Mouse (Mus musculus) limb, embryonic 15.5 days (tissue): ENCODE results near the gene H1f0. TPM values are rescaled to one million over a fixed set of nuclear protein-coding genes. Genes with fewer than 3 reads are reported as not detected.

ENCODE experiments used
- ATAC-seq: fragments of 200-750 bp; cut with Nextera tagmentation; 2 replicates; pipeline ENCODE4 v1.8.0; 2017; ENCODE audit warnings: low read depth, moderate TSS enrichment; ENCODE audit not compliant: insufficient number of reproducible peaks, low FRiP score, low TSS enrichment
- H3K27ac ChIP-seq: fragments of 300-500 bp; sonication (generic); 2 replicates; pipeline ENCODE4 v1.5.1; 2015; ENCODE audit warnings: moderate library complexity, mild to moderate bottlenecking, inconsistent platforms
- H3K27me3 ChIP-seq: fragments of 300-500 bp; sonication (generic); 2 replicates; pipeline ENCODE4 v1.6.1; 2015; ENCODE audit warnings: inconsistent platforms
- H3K36me3 ChIP-seq: fragments of 300-500 bp; sonication (generic); 2 replicates; pipeline ENCODE4 v1.6.1; 2015; ENCODE audit warnings: inconsistent platforms
- H3K4me1 ChIP-seq: fragments of 300-500 bp; sonication (generic); 2 replicates; pipeline ENCODE4 v1.6.1; 2015; ENCODE audit warnings: inconsistent platforms
- H3K4me2 ChIP-seq: fragments of 300-500 bp; sonication (generic); 2 replicates; pipeline ENCODE4 v1.6.1; 2015; ENCODE audit warnings: mild to moderate bottlenecking, inconsistent platforms
- H3K4me3 ChIP-seq: fragments of 300-500 bp; sonication (generic); 2 replicates; pipeline ENCODE4 v1.5.1; 2015; ENCODE audit warnings: mild to moderate bottlenecking, inconsistent platforms
- H3K9ac ChIP-seq: fragments of 300-500 bp; sonication (generic); 2 replicates; pipeline ENCODE4 v1.6.1; 2015; ENCODE audit warnings: inconsistent platforms
- H3K9me3 ChIP-seq: fragments of 300-500 bp; sonication (generic); 2 replicates; pipeline ENCODE4 v1.6.1; 2016; ENCODE audit warnings: inconsistent platforms
- WGBS: fragments of 180-500 bp; shearing (Covaris S2); methylation state at CpG from one replicate; pipeline ENCODE4 v1.1.7; 2015; 5-methylcytosine and 5-hydroxymethylcytosine counted together
- microRNA-seq: library from miRNA; unstranded; fragments of <30 nt; microRNA quantifications from one replicate; pipeline ENCODE4, GENCODE M21; 2016
- polyA plus RNA-seq: library from polyadenylated mRNA; unstranded; fragments of >200 nt; fragmentation: Nextera tagmentation; extraction: Ambion mirVana; gene quantifications from 2 replicates; pipeline ENCODE4 v1.2.1, GENCODE M21; 2015

The H1f0 gene
- polyA plus RNA-seq, 1 experiment from 2014 or later = 628 TPM

DNA sequence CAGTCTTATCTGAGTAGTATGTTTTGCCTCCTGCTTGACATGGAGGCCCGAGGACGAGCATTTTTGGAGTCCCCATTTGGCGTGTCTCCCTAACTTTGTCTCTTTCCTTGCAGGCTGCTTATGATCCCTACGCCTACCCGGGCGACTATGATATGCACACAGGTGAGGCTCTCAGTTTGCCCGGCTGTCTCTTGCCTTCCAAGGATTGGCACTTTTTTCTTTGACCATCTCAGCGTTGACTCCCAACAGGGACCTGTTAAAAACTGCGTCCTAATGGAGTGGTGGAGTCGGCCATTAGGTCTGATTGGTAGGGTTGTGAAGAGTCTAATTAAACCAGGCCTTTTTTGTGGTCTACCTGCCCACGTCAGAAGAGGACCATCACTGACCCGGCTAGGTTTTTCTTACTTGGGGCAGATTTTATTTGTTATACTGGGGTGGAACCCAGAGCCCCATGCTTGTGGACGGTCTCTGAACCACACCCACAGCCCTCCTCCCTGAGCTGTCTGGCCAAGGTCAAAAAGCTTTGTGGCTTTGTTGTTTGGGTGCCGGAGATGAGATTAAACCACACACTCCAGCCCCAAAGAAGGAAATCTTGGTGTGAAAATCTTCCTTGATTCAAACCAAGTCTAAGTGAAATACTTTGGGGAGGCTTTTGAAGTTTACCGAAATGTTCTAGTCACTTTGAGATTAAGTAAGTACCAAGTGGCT, 47.6 kb downstream of the H1f0 start:
- H3K9me3 ChIP-seq = no peaks in the 10 kb centered on the region
- peak overlapping the region; percentile 89 for H3K4me3 ChIP-seq
- peaks cover 16% of the 10 kb centered on the region for H3K4me1 ChIP-seq
- no peaks in the 10 kb centered on the region for H3K27me3 ChIP-seq
- H3K9ac ChIP-seq = peak overlapping the region; percentile 86
- no peak overlapping the region for H3K27ac ChIP-seq
- H3K36me3 ChIP-seq = peaks cover 37% of the 10 kb centered on the region
- ATAC-seq = no peak
- H3K4me2 ChIP-seq = peak overlapping the region; percentile 82
- WGBS = 32% methylated on average over 15 of the region's 15 CpGs

DNA sequence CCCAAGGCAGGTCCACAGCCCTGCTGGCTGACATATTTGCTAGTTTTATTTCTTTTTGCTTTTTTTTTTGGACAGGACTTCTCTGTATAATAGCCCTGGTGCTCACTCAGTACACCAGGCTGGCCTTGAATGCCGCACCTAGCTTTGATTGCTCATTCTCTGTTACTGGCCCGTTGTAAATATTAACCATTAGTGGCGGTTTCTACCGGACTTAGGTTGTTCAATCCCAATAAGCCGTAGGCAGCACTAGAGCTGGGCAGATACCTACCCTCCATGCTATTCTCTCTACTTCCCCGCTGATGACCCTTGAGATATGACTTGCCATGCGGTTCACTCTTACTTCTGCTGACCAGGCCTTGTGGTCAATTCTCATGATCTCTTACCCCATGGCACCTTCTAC, 51.3 kb downstream of the H1f0 start:
- Histone ChIP-seq H3K27ac (no peak overlapping the region), H3K9ac (no peak overlapping the region), H3K36me3 (peaks cover 74% of the 10 kb centered on the region), H3K9me3 (no peaks in the 10 kb centered on the region), H3K4me2 (no peak overlapping the region), H3K27me3 (no peaks in the 10 kb centered on the region), H3K4me3 (no peak overlapping the region), H3K4me1 (peaks cover 11% of the 10 kb centered on the region)
- ATAC-seq = no peak
- 97% methylated on average over 7 of the region's 7 CpGs for WGBS

Small RNA genes lying within 50 kb of the gene (microRNA-seq; reads per million reads assigned to microRNA genes)
- not detected for gene Mir6956

Other genes with a start within 250 kb of the H1f0 start
- gene Card10, start 225.4 kb upstream of the H1f0 start, polyA plus RNA-seq = 3.4 and 3.8 TPM in 2 replicates
- 26.5 and 30.0 TPM in 2 replicates for gene Cdc42ep1, start 185.8 kb upstream of the H1f0 start, polyA plus RNA-seq
- 0.65 and 0.73 TPM in 2 replicates for gene Lgals2, start 172.9 kb upstream of the H1f0 start, polyA plus RNA-seq
- 53.2 and 54.4 TPM in 2 replicates for gene Gga1, start 151.3 kb upstream of the H1f0 start, polyA plus RNA-seq
- gene Gm49510, start 128.8 kb upstream of the H1f0 start, polyA plus RNA-seq = 0.50 and 0.65 TPM in 2 replicates
- gene Sh3bp1, start 128.7 kb upstream of the H1f0 start, polyA plus RNA-seq = 55.2 and 61.1 TPM in 2 replicates
- 13.0 and 15.0 TPM in 2 replicates for gene Pdxp, start 114.5 kb upstream of the H1f0 start, polyA plus RNA-seq
- gene Lgals1, start 101.7 kb upstream of the H1f0 start, polyA plus RNA-seq = 2,795 and 2,816 TPM in 2 replicates
- 53.2 and 55.2 TPM in 2 replicates for gene Nol12, start 93.5 kb upstream of the H1f0 start, polyA plus RNA-seq
- 54.8 and 59.2 TPM in 2 replicates for gene Triobp, start 80.7 kb upstream of the H1f0 start, polyA plus RNA-seq
- gene Galr3, start 13.4 kb downstream of the H1f0 start, polyA plus RNA-seq = 0.13 TPM in 1 of 2 replicates, not detected in the other
- 43.9 and 46.6 TPM in 2 replicates for gene Ankrd54, start 34.4 kb downstream of the H1f0 start, polyA plus RNA-seq
- 203 and 206 TPM in 2 replicates for gene Eif3l, start 46.7 kb downstream of the H1f0 start, polyA plus RNA-seq
- 15.1 and 16.3 TPM in 2 replicates for gene Micall1, start 80.4 kb downstream of the H1f0 start, polyA plus RNA-seq
- gene Polr2f, start 112.6 kb downstream of the H1f0 start, polyA plus RNA-seq = 295 and 310 TPM in 2 replicates
- gene 1700088E04Rik, start 112.8 kb downstream of the H1f0 start, polyA plus RNA-seq = 6.3 and 8.5 TPM in 2 replicates
- 4.2 and 5.2 TPM in 2 replicates for gene Sox10, start 136.8 kb downstream of the H1f0 start, polyA plus RNA-seq
- 43.8 and 45.8 TPM in 2 replicates for gene Pick1, start 200.7 kb downstream of the H1f0 start, polyA plus RNA-seq
- gene Gm49486, start 200.9 kb downstream of the H1f0 start, polyA plus RNA-seq = 1.1 and 1.2 TPM in 2 replicates
- 0.12 and 0.36 TPM in 2 replicates for gene Slc16a8, start 226.3 kb downstream of the H1f0 start, polyA plus RNA-seq